Mouse (Mus musculus): Measurements from ENCODE around the gene Ipo11. TPM values are rescaled to one million over a fixed set of nuclear protein-coding genes. Genes with fewer than 3 reads are reported as not detected.

The Ipo11 gene
- total and polyA plus RNA-seq, 2 experiments from 2014 or later, result 30.2 to 47.0 TPM

DNA sequence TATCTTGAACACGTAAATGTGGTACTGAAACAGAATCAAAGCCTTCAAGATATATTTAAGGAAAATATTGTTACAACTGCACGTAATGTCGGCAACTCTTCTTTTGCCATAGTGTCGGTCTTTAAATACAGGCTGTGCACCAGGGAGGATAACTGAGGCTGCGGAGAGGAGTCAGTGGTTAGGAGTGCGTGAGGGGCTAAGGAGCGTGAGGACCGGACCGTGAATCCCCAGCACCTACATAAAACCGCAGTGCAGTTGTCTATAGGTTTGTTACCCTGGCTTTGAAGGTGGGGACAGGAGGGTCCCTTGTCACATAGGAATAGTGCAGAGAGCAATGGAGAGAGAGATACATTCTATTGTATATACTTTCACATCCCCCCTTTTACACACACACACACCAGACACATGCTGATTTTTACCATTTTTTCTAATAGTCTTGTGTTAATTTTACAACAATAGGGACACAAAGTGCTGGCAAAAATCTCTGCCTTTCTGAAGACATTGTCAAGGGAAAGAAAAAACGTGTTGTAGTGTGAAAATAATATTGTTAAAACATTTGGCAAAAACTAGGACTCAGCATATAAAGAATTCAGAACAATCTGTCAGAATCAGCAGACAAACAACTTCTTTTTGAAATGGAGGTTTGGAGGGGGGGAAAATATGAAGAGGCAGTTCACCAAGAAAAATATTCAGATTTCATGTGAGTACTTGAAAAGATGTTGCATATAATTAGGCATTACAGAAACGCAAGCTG lies 113.5 kb downstream of the Ipo11 start:
- Histone ChIP-seq H3K9me3 (ENCODE audit: low read length) (no peaks in the 10 kb centered on the region), H3K4me3 (ENCODE audit: low read depth, low read length) (no peak overlapping the region), H3K36me3 (ENCODE audit: insufficient read depth, low read length) (0 out of 2 replicates have a peak, but pooled peaks cover 4% of the 10 kb centered on the region), H3K27ac (ENCODE audit: low read depth, low read length) (no peak overlapping the region), H3K4me2 (ENCODE audit: low read depth, low read length, poor library complexity, severe bottlenecking) (no peak overlapping the region), H3K9ac (replicated peaks; ENCODE audit: low read length, poor library complexity, severe bottlenecking) (no peak overlapping the region), H3K4me1 (ENCODE audit: insufficient read depth, low read length) (no peaks in the 10 kb centered on the region), H3K27me3 (ENCODE audit: insufficient read depth, low read length) (no peaks in the 10 kb centered on the region)
- no peak for DNase-seq (ENCODE audit: low spot score)
- 90% methylated on average over 12 of the region's 12 CpGs for WGBS
- TF ChIP-seq CTCF (IDR thresholded peaks at IDR 0.05), result no peak
- ATAC-seq (ENCODE audit: low FRiP score), result no peak

DNA sequence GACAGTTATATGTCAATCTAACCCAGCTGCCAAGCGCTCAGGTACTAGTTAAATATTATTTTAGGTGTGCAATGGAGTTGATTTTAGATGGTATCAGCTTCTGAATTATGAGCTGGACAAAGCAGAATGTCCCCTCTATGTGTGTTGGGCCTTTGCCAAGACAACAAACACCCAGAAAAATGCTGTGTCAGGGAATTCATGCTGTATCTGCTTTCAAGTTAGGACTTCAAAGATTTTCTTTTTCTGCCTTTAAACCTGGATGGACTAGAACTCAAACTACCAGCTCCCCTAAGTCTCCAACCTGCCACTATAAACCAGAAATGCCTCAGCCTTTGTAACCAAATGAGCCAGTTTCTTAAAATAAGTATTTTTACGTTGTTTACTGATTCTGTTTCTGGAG lies 116.6 kb downstream of the Ipo11 start:
- H3K4me2 ChIP-seq (ENCODE audit: low read depth, low read length, poor library complexity, severe bottlenecking), result no peak overlapping the region
- DNase-seq (ENCODE audit: low spot score) (no peak), ATAC-seq (ENCODE audit: low FRiP score) (no peak)
- H3K9ac ChIP-seq (replicated peaks; ENCODE audit: low read length, poor library complexity, severe bottlenecking), result no peak overlapping the region
- no peak for TF ChIP-seq CTCF (IDR thresholded peaks at IDR 0.05)
- H3K27ac ChIP-seq (ENCODE audit: low read depth, low read length), result no peak overlapping the region
- no peaks in the 10 kb centered on the region for H3K36me3 ChIP-seq (ENCODE audit: insufficient read depth, low read length)
- no peaks in the 10 kb centered on the region for H3K4me1 ChIP-seq (ENCODE audit: insufficient read depth, low read length)
- no peaks in the 10 kb centered on the region for H3K27me3 ChIP-seq (ENCODE audit: insufficient read depth, low read length)
- H3K4me3 ChIP-seq (ENCODE audit: low read depth, low read length), result no peak overlapping the region
- 86% methylated on average over 2 of the region's 2 CpGs for WGBS
- H3K9me3 ChIP-seq (ENCODE audit: low read length), result no peaks in the 10 kb centered on the region

DNA sequence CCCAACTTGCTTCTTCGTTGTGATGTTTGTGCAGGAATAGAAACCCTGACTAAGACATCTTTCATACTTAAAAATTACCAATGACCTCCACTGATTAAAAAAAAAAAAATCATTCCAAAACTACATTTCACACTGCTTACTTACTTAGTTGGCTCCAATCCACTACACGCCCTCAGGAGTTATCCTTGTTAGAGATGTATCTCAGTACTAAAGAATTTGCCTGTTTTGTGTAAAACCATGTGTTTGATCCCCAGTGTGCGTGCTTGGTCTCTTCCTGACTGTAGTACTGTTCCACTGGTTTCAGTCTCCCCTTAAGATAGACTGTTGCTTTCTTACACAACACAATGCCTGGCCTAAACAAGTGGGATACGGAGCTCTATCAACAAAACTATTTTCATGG lies 117.0 kb downstream of the Ipo11 start:
- TF ChIP-seq CTCF (IDR thresholded peaks at IDR 0.05), result no peak
- whole genome bisulfite sequencing, result 89% methylated on average over 4 of the region's 4 CpGs
- no peak for ATAC-seq (ENCODE audit: low FRiP score)
- H3K4me2 ChIP-seq (ENCODE audit: low read depth, low read length, poor library complexity, severe bottlenecking), result no peak overlapping the region
- no peaks in the 10 kb centered on the region for H3K36me3 ChIP-seq (ENCODE audit: insufficient read depth, low read length)
- no peaks in the 10 kb centered on the region for H3K9me3 ChIP-seq (ENCODE audit: low read length)
- no peaks in the 10 kb centered on the region for H3K4me1 ChIP-seq (ENCODE audit: insufficient read depth, low read length)
- H3K27ac ChIP-seq (ENCODE audit: low read depth, low read length), result no peak overlapping the region
- no peaks in the 10 kb centered on the region for H3K27me3 ChIP-seq (ENCODE audit: insufficient read depth, low read length)
- DNase-seq (ENCODE audit: low spot score), result no peak
- no peak overlapping the region for H3K9ac ChIP-seq (replicated peaks; ENCODE audit: low read length, poor library complexity, severe bottlenecking)
- no peak overlapping the region for H3K4me3 ChIP-seq (ENCODE audit: low read depth, low read length)

DNA sequence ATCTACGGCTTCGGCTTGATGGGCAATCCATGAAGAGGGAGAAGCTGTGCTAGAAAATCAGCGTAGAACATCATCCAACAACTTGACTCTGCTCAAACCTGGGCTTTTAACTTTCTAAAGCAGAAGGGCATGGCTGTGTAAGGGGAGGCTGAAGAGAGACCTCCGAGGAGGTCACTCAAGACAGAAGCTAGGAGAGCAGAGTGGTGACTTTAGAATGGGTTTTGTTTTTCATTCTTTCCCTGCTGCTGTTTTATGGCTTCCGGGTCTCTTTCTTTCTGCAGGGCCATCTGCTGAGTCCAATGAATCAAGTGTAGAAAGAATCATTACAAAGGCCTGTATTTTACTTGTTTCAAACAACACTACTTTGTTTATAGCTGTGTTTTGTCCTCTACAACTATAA lies 119.7 kb downstream of the Ipo11 start:
- no peak for TF ChIP-seq CTCF (IDR thresholded peaks at IDR 0.05)
- no peak for DNase-seq (ENCODE audit: low spot score)

DNA sequence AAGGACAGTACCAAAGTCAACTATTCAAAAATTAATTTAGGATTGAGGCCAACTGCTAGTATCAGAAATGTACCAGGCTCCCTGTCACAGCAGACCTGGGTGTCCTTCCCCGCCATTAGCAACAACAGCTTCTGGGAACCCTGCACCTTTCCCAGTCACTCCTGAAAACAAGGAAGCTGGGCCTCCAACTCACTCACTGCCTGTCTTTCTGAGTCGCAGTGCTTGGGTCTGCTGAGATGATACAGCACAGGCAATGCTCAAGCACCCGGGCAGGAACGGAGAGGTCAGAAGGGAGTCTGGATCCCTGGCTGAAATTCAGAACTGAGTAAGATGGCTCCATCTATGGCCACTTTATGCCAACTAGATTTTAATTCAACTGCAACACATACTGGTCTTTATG lies 123.2 kb downstream of the Ipo11 start:
- no peak overlapping the region for H3K27ac ChIP-seq (ENCODE audit: low read depth, low read length)
- H3K27me3 ChIP-seq (ENCODE audit: insufficient read depth, low read length), result no peaks in the 10 kb centered on the region
- no peak overlapping the region for H3K4me3 ChIP-seq (ENCODE audit: low read depth, low read length)
- H3K4me1 ChIP-seq (ENCODE audit: insufficient read depth, low read length), result no peaks in the 10 kb centered on the region
- no peak for TF ChIP-seq CTCF (IDR thresholded peaks at IDR 0.05)
- WGBS, result 91% methylated on average over 4 of the region's 4 CpGs
- ATAC-seq (ENCODE audit: low FRiP score) (no peak), DNase-seq (ENCODE audit: low spot score) (no peak)
- H3K9ac ChIP-seq (replicated peaks; ENCODE audit: low read length, poor library complexity, severe bottlenecking), result no peak overlapping the region
- peaks cover 9% of the 10 kb centered on the region for H3K36me3 ChIP-seq (ENCODE audit: insufficient read depth, low read length)
- H3K9me3 ChIP-seq (ENCODE audit: low read length), result no peaks in the 10 kb centered on the region
- H3K4me2 ChIP-seq (ENCODE audit: low read depth, low read length, poor library complexity, severe bottlenecking), result no peak overlapping the region

More for the DNA sequence above, 119.7 kb downstream of the Ipo11 start:
- no peaks in the 10 kb centered on the region; the same call in 1 of the 2 replicates for H3K36me3 ChIP-seq (ENCODE audit: insufficient read depth, low read length)
- no peak overlapping the region for H3K4me3 ChIP-seq (ENCODE audit: low read depth, low read length)
- 79% methylated on average over 5 of the region's 5 CpGs for WGBS
- no peaks in the 10 kb centered on the region for H3K9me3 ChIP-seq (ENCODE audit: low read length)
- no peak for ATAC-seq (ENCODE audit: low FRiP score)
- H3K4me2 ChIP-seq (ENCODE audit: low read depth, low read length, poor library complexity, severe bottlenecking), result no peak overlapping the region
- H3K4me1 ChIP-seq (ENCODE audit: insufficient read depth, low read length), result no peaks in the 10 kb centered on the region
- no peak overlapping the region for H3K27ac ChIP-seq (ENCODE audit: low read depth, low read length)
- no peaks in the 10 kb centered on the region for H3K27me3 ChIP-seq (ENCODE audit: insufficient read depth, low read length)
- no peak overlapping the region for H3K9ac ChIP-seq (replicated peaks; ENCODE audit: low read length, poor library complexity, severe bottlenecking)

DNA sequence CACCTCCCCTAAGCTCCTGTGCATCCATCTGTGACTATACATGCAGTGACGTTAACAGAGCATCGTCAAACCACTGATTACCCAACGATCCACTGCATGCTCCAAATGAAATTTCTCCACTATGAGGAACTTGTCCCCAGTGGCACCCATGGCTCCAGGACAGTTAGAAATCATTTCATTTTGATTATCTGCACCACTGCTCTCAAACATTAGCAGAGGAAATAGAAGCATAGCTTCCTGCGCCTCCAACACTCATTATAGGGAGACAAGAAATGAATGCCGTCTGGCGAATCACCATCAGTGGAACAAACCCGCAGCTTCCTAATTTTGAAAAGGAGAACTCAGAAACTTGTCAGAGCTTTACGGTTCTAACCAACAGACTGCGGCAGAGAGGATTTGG lies 123.7 kb downstream of the Ipo11 start:
- H3K9ac ChIP-seq (replicated peaks; ENCODE audit: low read length, poor library complexity, severe bottlenecking), result no peak overlapping the region
- TF ChIP-seq CTCF (IDR thresholded peaks at IDR 0.05), result no peak
- H3K4me2 ChIP-seq (ENCODE audit: low read depth, low read length, poor library complexity, severe bottlenecking), result no peak overlapping the region
- ATAC-seq (ENCODE audit: low FRiP score) (no peak), DNase-seq (ENCODE audit: low spot score) (peak; percentile 29)
- peaks cover 9% of the 10 kb centered on the region for H3K36me3 ChIP-seq (ENCODE audit: insufficient read depth, low read length)
- H3K27ac ChIP-seq (ENCODE audit: low read depth, low read length), result no peak overlapping the region
- no peak overlapping the region for H3K4me3 ChIP-seq (ENCODE audit: low read depth, low read length)
- no peaks in the 10 kb centered on the region for H3K4me1 ChIP-seq (ENCODE audit: insufficient read depth, low read length)
- H3K9me3 ChIP-seq (ENCODE audit: low read length), result no peaks in the 10 kb centered on the region
- no peaks in the 10 kb centered on the region for H3K27me3 ChIP-seq (ENCODE audit: insufficient read depth, low read length)
- 81% methylated on average over 9 of the region's 9 CpGs for WGBS
